Mouse (Mus musculus) bone marrow macrophage, adult 2 months (primary cell): ENCODE measurements around the gene Olfr983.

Experiments
- CTCF ChIP-seq: IDR thresholded peaks from 2 replicates; pipeline ENCODE4 v1.5.1; 2012; ENCODE audit warnings: low read depth, mild to moderate bottlenecking, low read length, moderate library complexity
- POLR2A ChIP-seq: IDR thresholded peaks from 2 replicates; pipeline ENCODE4 v1.6.1; 2012; ENCODE audit warnings: mild to moderate bottlenecking, low read depth, low read length, borderline replicate concordance

- TF ChIP-seq CTCF: no peak
- no peak for TF ChIP-seq POLR2A
These were observed 46.1 kb upstream of the Olfr983 start for GRCm38 (mm10) chr9:40139484-40139883.
